Mouse (Mus musculus): ENCODE measurements around the gene Mnat1.

- TF ChIP-seq POLR2A (IDR thresholded peaks at IDR 0.05; ENCODE audit: low read depth, low read length) (no peak), CTCF (IDR thresholded peaks at IDR 0.05; ENCODE audit: extremely low read depth, insufficient read depth, insufficient read length, insufficient replicate concordance) (no peak)
Measured at GRCm38 (mm10) chr12:73125250-73125649, 1.7 kb downstream of the Mnat1 start.

Data from spleen, adult 2 months (tissue).